Mouse (Mus musculus) neural tube, embryonic 12.5 days (tissue): ENCODE measurements around the gene Grm1. TPM values are rescaled to one million over a fixed set of nuclear protein-coding genes. Genes with fewer than 3 reads are reported as not detected.
"Not testable (repeated sequence)": the region's sequence is repeated elsewhere in the genome, so short reads cannot be mapped to it uniquely, and the experiment has no call there.

Experiments
- ATAC-seq: fragments of 200-750 bp; cut with Nextera tagmentation; 2 replicates; pipeline ENCODE4 v1.8.0; 2017; ENCODE audit warnings: low read depth, mild to moderate bottlenecking, moderate TSS enrichment, moderate library complexity; ENCODE audit not compliant: low FRiP score
- H3K27ac ChIP-seq: fragments of 300-500 bp; sonication (generic); 2 replicates; pipeline ENCODE4 v1.5.1; 2016
- H3K27me3 ChIP-seq: fragments of 300-500 bp; sonication (generic); replicated peaks from 2 replicates; pipeline ENCODE4 v1.6.1; 2016; ENCODE audit warnings: mild to moderate bottlenecking
- H3K36me3 ChIP-seq: fragments of 300-500 bp; sonication (generic); 2 replicates; pipeline ENCODE4 v1.6.1; 2016; ENCODE audit warnings: mild to moderate bottlenecking
- H3K4me1 ChIP-seq: fragments of 300-500 bp; sonication (generic); 2 replicates; pipeline ENCODE4 v1.6.1; 2016
- H3K4me2 ChIP-seq: fragments of 300-500 bp; sonication (generic); replicated peaks from 2 replicates; pipeline ENCODE4 v1.6.1; 2016; ENCODE audit warnings: mild to moderate bottlenecking
- H3K4me3 ChIP-seq: fragments of 300-500 bp; sonication (generic); 2 replicates; pipeline ENCODE4 v1.5.1; 2016
- H3K9ac ChIP-seq: fragments of 300-500 bp; sonication (generic); 2 replicates; pipeline ENCODE4 v1.6.1; 2016; ENCODE audit warnings: mild to moderate bottlenecking
- H3K9me3 ChIP-seq: fragments of 300-500 bp; sonication (generic); 2 replicates; pipeline ENCODE4 v1.6.1; 2016; ENCODE audit warnings: mild to moderate bottlenecking
- WGBS: fragments of 180-500 bp; shearing (Covaris S2); methylation state at CpG from one replicate; pipeline ENCODE4 v1.1.7; 2016; 5-methylcytosine and 5-hydroxymethylcytosine counted together
- polyA plus RNA-seq: library from polyadenylated mRNA; unstranded; fragments of >200 nt; fragmentation: Nextera tagmentation; extraction: Ambion mirVana; gene quantifications from 2 replicates; pipeline ENCODE4 v1.2.1, GENCODE M21; 2016

The Grm1 gene
- 0.19 and 0.34 TPM in 2 replicates for polyA plus RNA-seq

DNA sequence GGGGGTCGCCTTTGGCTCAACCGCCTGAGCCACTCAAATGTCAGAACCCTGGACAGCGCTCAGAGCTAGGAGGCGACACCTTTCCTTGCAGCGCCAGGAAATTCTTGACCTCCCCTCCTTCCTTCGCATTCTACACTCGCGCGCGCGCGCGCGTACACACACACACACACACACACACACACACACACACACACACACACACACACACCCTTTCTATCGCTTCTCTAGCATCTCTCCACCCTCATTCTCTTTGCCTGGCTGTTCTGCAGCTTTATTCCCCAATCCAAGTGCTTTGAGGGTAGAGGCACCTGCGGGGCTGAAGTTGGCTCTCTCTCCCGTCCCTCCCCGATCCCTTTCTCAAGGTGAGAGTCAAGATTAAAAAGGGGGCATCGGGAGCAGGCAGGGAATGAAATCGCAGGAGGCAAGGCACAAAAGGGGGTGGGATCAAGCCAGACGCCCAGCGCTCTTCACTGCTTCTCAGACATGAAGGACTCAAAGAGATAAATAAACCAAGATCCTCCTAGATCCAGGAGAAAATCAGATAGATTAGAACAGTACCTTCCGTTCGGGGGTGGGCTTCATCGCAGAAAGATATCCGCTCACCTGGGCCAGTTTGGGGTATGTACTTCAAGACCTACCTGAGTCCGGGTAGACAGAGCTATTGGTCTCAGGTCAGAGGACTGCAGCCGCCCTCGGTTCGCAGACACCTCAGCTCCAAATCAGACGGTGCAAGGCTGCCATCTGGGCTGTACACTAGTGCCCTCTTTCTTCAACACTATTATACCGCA, at the start of gene Grm1:
Gene Grm1, minus strand, starts transcription at position 746 of the 788 bp plus-strand sequence.
- WGBS: 2% methylated on average over 31 of the region's 32 CpGs
- no peak within 1 kb of the TSS for H3K9ac ChIP-seq
- peak; percentile 38; the same call in 1 of the 2 replicates for ATAC-seq

DNA sequence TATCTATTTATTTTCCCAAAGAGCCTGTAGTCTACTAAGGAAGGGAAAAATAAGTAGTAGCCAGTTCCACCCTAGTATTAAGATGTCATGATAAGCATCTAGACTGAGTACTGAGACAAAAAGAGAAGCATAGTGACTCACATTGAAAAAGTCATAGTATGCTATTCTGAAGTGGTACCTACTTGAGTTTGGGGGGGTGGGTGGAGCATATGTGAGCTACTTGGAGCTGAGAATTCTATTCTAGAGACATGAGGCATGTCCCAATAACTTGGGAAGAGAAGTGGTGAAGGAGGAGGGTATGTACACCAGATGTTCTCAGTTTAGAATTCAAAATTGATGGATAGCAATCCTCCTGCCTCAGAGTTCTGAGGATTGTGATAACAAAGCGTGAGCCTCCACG, 39.6 kb upstream of the Grm1 start:
- 91% methylated on average over 2 of the region's 2 CpGs for WGBS
- Histone ChIP-seq H3K27ac (no peak overlapping the region), H3K36me3 (no peaks in the 10 kb centered on the region), H3K4me2 (no peak overlapping the region), H3K27me3 (no peaks in the 10 kb centered on the region), H3K4me1 (no peaks in the 10 kb centered on the region), H3K4me3 (no peak overlapping the region), H3K9me3 (no peaks in the 10 kb centered on the region), H3K9ac (no peak overlapping the region)
- ATAC-seq: no peak

More for the DNA sequence above, at the start of gene Grm1:
- Histone ChIP-seq H3K36me3 (no peaks in the 10 kb centered on the region), H3K4me1 (peaks cover 9% of the 10 kb centered on the region; the same call in 1 of the 2 replicates), H3K27ac (no peak within 1 kb of the TSS), H3K4me2 (peak within 1 kb of the TSS; percentile 59), H3K27me3 (peaks cover 40% of the 10 kb centered on the region), H3K4me3 (peak within 1 kb of the TSS; percentile 31), H3K9me3 (no peaks in the 10 kb centered on the region)

DNA sequence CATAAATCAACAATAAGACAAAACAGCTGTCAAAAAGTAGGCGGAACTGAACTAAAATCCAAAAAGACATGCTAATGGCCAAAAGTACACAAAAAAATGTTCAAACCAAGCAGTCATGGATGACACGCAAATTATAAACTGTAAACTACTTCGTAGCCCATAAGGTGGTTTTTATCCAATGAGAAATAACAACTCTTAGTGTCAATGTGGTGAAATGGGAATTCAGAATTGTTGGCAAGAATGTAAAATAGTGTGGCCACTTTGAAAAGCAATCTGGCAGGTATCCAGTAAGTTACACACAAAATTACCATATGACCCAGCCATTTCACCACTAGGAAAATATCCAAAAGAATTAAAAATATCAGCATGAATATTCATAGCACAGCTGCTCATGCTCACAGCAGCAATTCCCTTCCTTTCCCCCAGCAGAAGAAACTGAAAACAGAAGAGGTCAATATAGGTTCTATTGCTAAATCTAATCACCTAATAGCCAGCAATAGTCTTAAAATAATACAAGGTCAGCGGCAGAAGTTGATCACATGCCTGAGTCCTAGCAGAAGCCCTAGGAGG, 16.4 kb upstream of the Grm1 start:
- no peaks in the 10 kb centered on the region for H3K4me1 ChIP-seq
- no peaks in the 10 kb centered on the region for H3K27me3 ChIP-seq
- H3K4me2 ChIP-seq: no peak overlapping the region
- H3K27ac ChIP-seq: no peak overlapping the region
- no peaks in the 10 kb centered on the region for H3K36me3 ChIP-seq
- no peak overlapping the region for H3K9ac ChIP-seq
- 90% methylated on average over 4 of the region's 4 CpGs for WGBS
- no peak overlapping the region for H3K4me3 ChIP-seq
- no peaks in the 10 kb centered on the region for H3K9me3 ChIP-seq
- ATAC-seq: no peak

DNA sequence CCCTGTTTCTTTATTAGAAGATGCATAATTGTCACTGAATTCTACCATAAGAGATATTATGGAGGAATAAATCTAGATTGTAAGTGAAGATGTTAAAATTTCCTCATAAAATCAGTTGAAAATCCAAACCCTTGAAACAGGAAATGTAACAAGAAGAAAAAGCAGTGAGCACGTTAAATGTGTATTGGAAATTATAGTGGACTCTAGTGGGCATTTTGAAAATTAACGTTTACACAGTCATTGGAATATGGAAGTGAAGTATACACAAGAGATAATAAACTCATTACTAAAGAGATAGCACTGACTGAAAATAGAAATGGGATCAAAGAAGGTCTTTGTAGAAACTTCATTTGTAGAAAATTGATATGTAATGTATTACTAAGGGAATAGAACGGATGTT, 4.2 kb upstream of the Grm1 start:
- Histone ChIP-seq H3K4me1 (no peaks in the 10 kb centered on the region), H3K4me2 (no peak overlapping the region), H3K36me3 (no peaks in the 10 kb centered on the region), H3K9me3 (no peaks in the 10 kb centered on the region), H3K4me3 (no peak overlapping the region), H3K27ac (no peak overlapping the region), H3K9ac (no peak overlapping the region), H3K27me3 (peaks cover 14% of the 10 kb centered on the region)
- no peak for ATAC-seq
- 86% methylated on average over 3 of the region's 3 CpGs for WGBS

DNA sequence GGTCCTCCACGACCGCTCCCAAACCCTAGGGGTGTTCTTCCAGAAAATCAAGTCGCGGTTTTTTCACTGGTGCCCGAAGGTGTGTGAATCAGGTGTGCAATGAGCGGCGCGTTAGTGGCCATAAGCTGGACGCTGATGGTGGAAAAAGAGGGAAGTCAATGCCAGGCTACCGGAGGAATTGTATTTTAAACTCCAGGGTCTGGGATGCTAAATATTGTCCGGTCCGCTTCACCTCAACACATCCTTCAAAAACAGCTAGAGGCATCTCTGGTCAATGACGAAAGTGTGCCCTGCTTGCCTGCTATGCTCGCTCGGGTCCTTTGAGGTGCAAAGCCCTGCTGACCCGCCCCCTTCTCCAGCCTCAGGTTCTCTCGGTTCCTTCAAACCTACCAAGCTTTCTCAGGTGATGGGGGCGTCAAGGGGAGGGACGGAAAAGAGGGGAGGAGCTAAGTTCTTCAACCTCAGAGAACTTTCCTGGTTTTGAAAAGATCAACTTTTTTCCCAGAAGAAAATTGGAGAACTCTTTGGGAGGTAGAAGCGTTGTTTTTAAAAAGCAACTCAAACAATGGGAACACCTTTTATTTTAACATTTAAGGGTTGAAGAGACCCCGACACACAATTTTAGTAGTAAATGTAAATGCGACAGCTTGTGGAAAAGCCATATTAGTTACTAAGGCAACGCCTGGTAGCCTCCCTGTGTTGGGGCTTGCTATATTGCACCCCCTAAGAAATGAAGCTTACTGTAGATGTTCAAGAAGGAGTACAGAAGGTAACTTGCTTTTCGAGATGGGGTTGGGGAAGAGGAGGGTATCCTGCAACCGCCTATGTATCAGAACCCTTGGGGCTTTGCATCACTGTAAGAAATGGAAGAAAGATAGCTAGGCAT, 1.2 kb downstream of the Grm1 start:
- WGBS: 8% methylated on average over 25 of the region's 25 CpGs
- H3K9me3 ChIP-seq: no peaks in the 10 kb centered on the region

DNA sequence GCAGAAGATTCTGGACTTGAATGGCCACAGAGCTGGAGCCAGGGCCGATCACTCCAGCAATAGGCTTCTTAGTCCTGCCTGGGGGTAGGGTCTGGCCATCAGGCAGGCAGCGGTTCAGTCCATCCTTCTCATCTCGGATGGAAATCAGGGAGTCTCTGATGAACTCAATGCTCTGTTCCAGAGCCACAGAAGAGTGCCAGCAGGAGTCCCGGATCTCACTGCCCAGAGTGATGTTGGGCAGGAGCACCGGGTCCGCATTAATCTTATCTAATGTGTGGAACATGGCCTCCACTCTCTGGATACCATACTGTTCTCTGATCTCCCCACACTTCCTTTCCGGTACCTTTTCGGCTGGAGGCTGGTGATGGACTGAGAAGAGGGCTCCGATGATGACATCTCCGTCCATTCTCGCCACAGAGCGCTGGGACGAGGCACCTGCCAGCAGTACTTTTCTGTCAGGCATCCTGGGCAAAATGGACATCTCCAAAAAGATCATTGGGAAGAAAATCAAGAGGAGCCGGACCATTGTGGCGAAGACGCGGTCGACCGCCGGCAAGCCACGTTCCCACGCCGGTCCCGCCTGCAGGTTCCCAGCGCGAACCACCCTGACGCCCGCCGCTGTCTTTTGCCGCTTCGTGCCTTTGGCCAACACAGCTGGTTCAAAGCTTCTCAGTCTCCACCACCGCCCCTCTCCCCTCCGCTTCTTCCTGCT, 2.0 kb downstream of the Grm1 start:
- Histone ChIP-seq H3K4me3 (peak overlapping the region; percentile 24), H3K9me3 (no peaks in the 10 kb centered on the region), H3K4me1 (peaks cover 9% of the 10 kb centered on the region; the same call in 1 of the 2 replicates), H3K4me2 (peak overlapping the region; percentile 59), H3K9ac (peak overlapping the region; percentile 17; the same call in 1 of the 2 replicates), H3K27me3 (peaks cover 40% of the 10 kb centered on the region), H3K27ac (no peak overlapping the region), H3K36me3 (no peaks in the 10 kb centered on the region)
- ATAC-seq: 0 out of 2 replicates have a peak, but pooled peaks have one; percentile 27
- WGBS: 7% methylated on average over 33 of the region's 33 CpGs

More for the DNA sequence above, 1.2 kb downstream of the Grm1 start:
- Histone ChIP-seq H3K4me3 (peak overlapping the region; percentile 31), H3K27ac (no peak overlapping the region), H3K36me3 (no peaks in the 10 kb centered on the region), H3K4me1 (peaks cover 9% of the 10 kb centered on the region; the same call in 1 of the 2 replicates), H3K4me2 (peak overlapping the region; percentile 59), H3K9ac (peak overlapping the region; percentile 17; the same call in 1 of the 2 replicates), H3K27me3 (peaks cover 40% of the 10 kb centered on the region)
- peak; percentile 49 for ATAC-seq

DNA sequence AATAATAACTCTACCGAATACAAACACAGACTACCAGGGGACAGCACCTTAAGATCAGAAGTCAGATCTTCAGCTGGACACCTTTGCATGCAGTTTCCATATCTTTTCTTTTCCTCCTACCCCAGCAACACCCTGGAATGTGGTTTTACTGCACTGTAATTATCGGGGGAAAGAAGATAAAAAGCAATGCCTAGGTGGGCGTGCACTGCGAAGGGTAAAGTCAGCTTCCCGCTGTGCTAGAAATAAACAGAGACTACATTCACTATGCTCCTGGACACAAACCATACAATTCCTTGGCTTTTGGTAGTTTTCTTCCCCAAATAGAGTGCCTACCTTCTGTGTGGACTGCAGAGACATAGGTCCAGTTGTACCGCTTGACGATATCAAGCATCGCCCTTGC, 2.6 kb downstream of the Grm1 start:
- Histone ChIP-seq H3K27me3 (peaks cover 40% of the 10 kb centered on the region), H3K4me3 (no peak overlapping the region), H3K4me2 (no peak overlapping the region), H3K9ac (no peak overlapping the region), H3K36me3 (no peaks in the 10 kb centered on the region), H3K4me1 (peaks cover 9% of the 10 kb centered on the region; the same call in 1 of the 2 replicates), H3K27ac (no peak overlapping the region), H3K9me3 (no peaks in the 10 kb centered on the region)
- WGBS: 58% methylated on average over 8 of the region's 8 CpGs
- ATAC-seq: no peak

DNA sequence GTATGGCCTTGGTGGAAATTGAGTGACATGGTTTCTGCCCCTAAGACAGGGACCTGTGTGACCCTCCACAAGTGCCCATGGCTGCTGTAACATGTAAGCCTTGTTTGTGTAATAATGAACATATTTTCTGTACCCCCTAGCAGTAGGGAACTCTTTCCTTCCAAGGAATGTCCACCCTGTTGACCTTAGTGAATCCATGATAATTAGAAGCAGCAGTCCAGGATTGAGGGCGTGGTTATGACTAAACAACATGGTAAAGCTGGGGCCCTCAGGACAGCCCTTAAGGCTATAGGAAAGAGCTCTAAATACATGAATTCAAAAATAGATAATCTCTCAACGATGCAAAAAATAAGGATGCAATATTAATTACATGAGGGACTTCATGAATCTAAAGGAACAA, 17.0 kb downstream of the Grm1 start:
- no peaks in the 10 kb centered on the region for H3K4me1 ChIP-seq
- no peaks in the 10 kb centered on the region for H3K27me3 ChIP-seq
- WGBS: 82% methylated on average over 2 of the region's 2 CpGs
- no peak for ATAC-seq
- no peaks in the 10 kb centered on the region for H3K9me3 ChIP-seq
- no peaks in the 10 kb centered on the region for H3K36me3 ChIP-seq
- no peak overlapping the region for H3K4me3 ChIP-seq
- no peak overlapping the region for H3K4me2 ChIP-seq
- no peak overlapping the region for H3K27ac ChIP-seq
- no peak overlapping the region for H3K9ac ChIP-seq

DNA sequence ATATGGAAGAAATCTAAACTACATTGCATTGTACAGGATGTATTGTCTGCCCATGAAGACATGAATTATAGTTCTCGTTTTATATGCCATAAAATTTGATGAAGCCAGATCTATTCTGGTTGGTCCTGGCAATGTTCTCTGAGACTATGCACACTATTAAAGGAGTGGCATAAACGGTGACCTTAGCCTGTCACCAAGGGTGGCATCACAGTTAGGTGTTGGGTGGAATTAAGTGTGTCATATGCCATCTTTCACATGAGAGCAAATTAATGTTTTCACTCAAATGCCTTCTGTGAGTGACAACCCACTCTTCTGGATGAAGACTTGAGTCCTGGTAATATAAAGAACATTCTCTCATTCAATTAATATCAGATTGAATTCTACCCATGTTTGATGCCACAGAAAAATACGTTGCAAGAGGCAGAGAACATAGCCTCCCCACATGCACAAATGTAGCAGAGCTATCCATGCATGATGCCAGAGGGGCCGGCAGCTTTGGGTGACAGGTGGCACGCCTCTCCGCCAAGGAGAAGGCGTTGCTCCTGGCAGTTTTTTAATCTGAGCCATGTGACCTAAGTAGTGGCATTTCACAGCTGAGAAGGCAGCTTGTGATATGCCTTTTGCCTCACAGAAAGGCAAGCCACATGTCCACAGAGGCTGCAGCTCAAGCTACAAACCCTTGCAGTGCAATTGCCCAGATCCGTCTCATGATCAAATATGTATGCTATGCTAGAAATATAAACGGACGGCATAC, 20.7 kb downstream of the Grm1 start:
- no peaks in the 10 kb centered on the region for H3K36me3 ChIP-seq
- no peak overlapping the region for H3K4me2 ChIP-seq
- H3K4me1 ChIP-seq: no peaks in the 10 kb centered on the region
- no peak overlapping the region for H3K9ac ChIP-seq
- H3K27me3 ChIP-seq: no peaks in the 10 kb centered on the region
- ATAC-seq: no peak
- H3K27ac ChIP-seq: no peak overlapping the region
- H3K4me3 ChIP-seq: no peak overlapping the region
- no peaks in the 10 kb centered on the region for H3K9me3 ChIP-seq
- WGBS: 79% methylated on average over 10 of the region's 10 CpGs

DNA sequence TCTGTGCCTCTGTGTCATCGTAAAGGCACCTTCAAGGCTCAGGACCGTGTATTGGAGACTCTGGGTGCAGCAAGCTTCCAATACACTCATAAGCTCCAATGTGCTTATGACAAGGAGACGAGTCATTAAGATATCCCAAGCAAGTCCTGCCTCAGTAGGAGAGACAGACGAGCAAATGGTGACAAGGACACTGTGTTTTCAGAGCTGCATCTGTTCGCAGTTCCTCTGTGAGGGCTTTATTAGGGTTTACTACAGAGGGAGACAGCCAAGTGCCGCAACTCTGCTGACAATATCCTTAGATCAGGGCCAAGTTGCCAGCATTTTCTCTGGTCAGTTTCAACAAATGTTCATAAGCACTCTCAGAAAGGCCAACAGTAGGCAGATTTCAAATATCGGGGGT, 32.8 kb downstream of the Grm1 start:
- Histone ChIP-seq H3K27ac (no peak overlapping the region), H3K36me3 (no peaks in the 10 kb centered on the region), H3K9me3 (no peaks in the 10 kb centered on the region), H3K4me1 (no peaks in the 10 kb centered on the region), H3K9ac (no peak overlapping the region), H3K4me2 (no peak overlapping the region), H3K4me3 (no peak overlapping the region), H3K27me3 (no peaks in the 10 kb centered on the region)
- ATAC-seq: no peak
- 82% methylated on average over 7 of the region's 7 CpGs for WGBS

DNA sequence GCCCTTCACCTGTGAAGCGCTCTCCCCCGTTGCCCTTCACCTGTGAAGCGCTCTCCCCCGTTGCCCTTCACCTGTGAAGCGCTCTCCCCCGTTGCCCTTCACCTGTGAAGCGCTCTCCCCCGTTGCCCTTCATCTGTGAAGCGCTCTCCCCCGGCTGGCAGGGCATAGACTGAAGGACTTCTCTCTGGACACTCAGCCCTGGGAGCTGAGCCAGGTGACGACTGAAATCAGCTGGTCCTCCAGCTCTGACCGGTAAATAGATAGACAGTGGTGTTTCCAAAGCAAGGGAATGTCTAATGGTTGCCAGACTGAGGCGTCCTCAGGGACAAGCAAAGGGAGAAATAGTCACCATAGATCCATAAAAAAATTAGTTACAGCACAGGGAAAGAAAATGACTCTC, 36.7 kb downstream of the Grm1 start:
- not testable (repeated sequence) for ATAC-seq, H3K9ac ChIP-seq, H3K27me3 ChIP-seq, H3K4me1 ChIP-seq, H3K4me2 ChIP-seq, H3K27ac ChIP-seq, H3K9me3 ChIP-seq, H3K4me3 ChIP-seq, H3K36me3 ChIP-seq
- 68% methylated on average over 13 of the region's 13 CpGs for WGBS
